8 mouse cellular contexts compared by ENCODE assay signal in genomic region chr12:70968141-70968790, GRCm38 (mm10). TPM values are rescaled to one million over a fixed set of nuclear protein-coding genes. Genes with fewer than 3 reads are reported as not detected.
DNase-seq lines count a peak whose midpoint lies in the region; ATAC-seq and TF ChIP-seq lines count a peak whose summit lies in the region.

No protein-coding gene starts in this region.

- H3K9ac ChIP-seq in forebrain, embryonic 13.5 days = peak overlapping the region; percentile 66
- H3K9ac ChIP-seq in liver, postnatal 0 days (replicated peaks) = peak overlapping the region; percentile 76
- peak overlapping the region; percentile 48 for H3K9ac ChIP-seq in neural tube, embryonic 14.5 days (replicated peaks; ENCODE audit: low read depth, low read length)

- under 1% methylated on average over 35 of the region's 35 CpGs for WGBS in forebrain, embryonic 13.5 days
- under 1% methylated on average over 35 of the region's 35 CpGs for WGBS in liver, postnatal 0 days (ENCODE audit: insufficient replicate concordance)
- WGBS in neural tube, embryonic 14.5 days = under 1% methylated on average over 35 of the region's 35 CpGs

- peaks cover 2% of the 10 kb centered on the region; the same call in 1 of the 2 replicates for H3K36me3 ChIP-seq in E14TG2a.4 (ENCODE audit: insufficient read depth, low read length)
- H3K36me3 ChIP-seq in forebrain, embryonic 13.5 days (ENCODE audit: poor library complexity, severe bottlenecking) = peaks cover 9% of the 10 kb centered on the region
- H3K36me3 ChIP-seq in liver, postnatal 0 days (replicated peaks; ENCODE audit: insufficient read depth, low read length) = no peaks in the 10 kb centered on the region
- peaks cover 6% of the 10 kb centered on the region; the same call in 1 of the 2 replicates for H3K36me3 ChIP-seq in neural tube, embryonic 14.5 days (ENCODE audit: control insufficient read depth, insufficient read depth, low read length)

- peak overlapping the region; percentile 64 for H3K4me2 ChIP-seq in forebrain, embryonic 13.5 days
- H3K4me2 ChIP-seq in liver, postnatal 0 days (ENCODE audit: low read depth, low read length) = peak overlapping the region; percentile 82
- H3K4me2 ChIP-seq in neural tube, embryonic 14.5 days (ENCODE audit: low read depth, low read length) = peak overlapping the region; percentile 63

- TF ChIP-seq CTCF in E14TG2a.4 (conservative IDR thresholded peaks at IDR 0.05; ENCODE audit: low read length) = peak; percentile 41; the same call in 1 of the 2 replicates
- peak; percentile 80 for TF ChIP-seq CTCF in liver, postnatal 0 days (IDR thresholded peaks at IDR 0.05; ENCODE audit: low read depth)

- H3K4me3 ChIP-seq in E14TG2a.4 (replicated peaks; ENCODE audit: low read length) = peak overlapping the region; percentile 85
- H3K4me3 ChIP-seq in forebrain, embryonic 13.5 days = peak overlapping the region; percentile 53
- peak overlapping the region; percentile 67 for H3K4me3 ChIP-seq in liver, postnatal 0 days (ENCODE audit: low read depth, low read length)
- H3K4me3 ChIP-seq in neural tube, embryonic 14.5 days (ENCODE audit: low read depth, low read length) = peak overlapping the region; percentile 49

- no peaks in the 10 kb centered on the region for H3K9me3 ChIP-seq in E14TG2a.4 (ENCODE audit: low read length)
- no peaks in the 10 kb centered on the region for H3K9me3 ChIP-seq in forebrain, embryonic 13.5 days (replicated peaks)
- no peaks in the 10 kb centered on the region for H3K9me3 ChIP-seq in liver, postnatal 0 days (ENCODE audit: low read length)
- H3K9me3 ChIP-seq in neural tube, embryonic 14.5 days (ENCODE audit: control insufficient read depth, low read length) = no peaks in the 10 kb centered on the region

- H3K27me3 ChIP-seq in E14TG2a.4 (ENCODE audit: insufficient read depth, low read length) = no peaks in the 10 kb centered on the region
- no peaks in the 10 kb centered on the region for H3K27me3 ChIP-seq in forebrain, embryonic 13.5 days
- H3K27me3 ChIP-seq in liver, postnatal 0 days (ENCODE audit: insufficient read depth, low read length) = no peaks in the 10 kb centered on the region
- H3K27me3 ChIP-seq in neural tube, embryonic 14.5 days (ENCODE audit: control insufficient read depth, insufficient read depth, low read length) = no peaks in the 10 kb centered on the region

- no peak for TF ChIP-seq EP300 in liver, postnatal 0 days (IDR thresholded peaks at IDR 0.05; ENCODE audit: low read depth)

- DNase-seq in c-Kit-positive CD71-positive TER-119-positive erythroid progenitor cells, embryonic 14.5 days (ENCODE audit: low spot score) = peak; percentile 69
- DNase-seq in heart, postnatal 10 days = peak; percentile 89
- DNase-seq in layer of hippocampus, adult 11-12 months (ENCODE audit: low spot score) = peak; percentile 82
- DNase-seq in liver, postnatal 0 days = peak; percentile 86
- peak; percentile 88 for DNase-seq in testis, postnatal 10 days (ENCODE audit: low spot score)

- ATAC-seq in forebrain, embryonic 13.5 days = peak; percentile 82
- ATAC-seq in liver, postnatal 0 days = peak; percentile 84
- ATAC-seq in neural tube, embryonic 14.5 days (ENCODE audit: low read depth) = peak; percentile 83

- intact Hi-C loops in heart, postnatal 10 days (cut with DNase I) = loop anchor here (5.0 kb wide), 1 partner anchor 169 kb away; the partner anchor contains the start of genes 2700049A03Rik and Timm9

- H3K27ac ChIP-seq in forebrain, embryonic 13.5 days = peak overlapping the region; percentile 87
- peak overlapping the region; percentile 91 for H3K27ac ChIP-seq in liver, postnatal 0 days (ENCODE audit: low read depth)
- H3K27ac ChIP-seq in neural tube, embryonic 14.5 days (ENCODE audit: low read depth, low read length) = peak overlapping the region; percentile 85

- H3K4me1 ChIP-seq in E14TG2a.4 (replicated peaks; ENCODE audit: low read depth, low read length) = peaks cover 16% of the 10 kb centered on the region
- H3K4me1 ChIP-seq in forebrain, embryonic 13.5 days = peaks cover 6% of the 10 kb centered on the region; the same call in 1 of the 2 replicates
- H3K4me1 ChIP-seq in liver, postnatal 0 days (ENCODE audit: insufficient read depth) = peaks cover 5% of the 10 kb centered on the region; the same call in 1 of the 2 replicates
- H3K4me1 ChIP-seq in neural tube, embryonic 14.5 days (ENCODE audit: control insufficient read depth, insufficient read depth, low read length) = peaks cover 4% of the 10 kb centered on the region; the same call in 1 of the 2 replicates

RNA-seq across cellular contexts. Expression of gene Psma3, which starts 6.2 kb away (rescaled TPM):
- polyA plus RNA-seq in forebrain, embryonic 13.5 days (2015; fragmentation: Nextera tagmentation; extraction: Ambion mirVana) = 640 and 646 TPM in 2 replicates
- total RNA-seq in heart, postnatal 10 days (2021) = 100 to 1,000 TPM; 238 to 252 TPM
- polyA plus RNA-seq in liver, postnatal 0 days (2015; fragmentation: Nextera tagmentation; extraction: Ambion mirVana) = 288 and 297 TPM in 2 replicates
- polyA plus RNA-seq in neural tube, embryonic 14.5 days (2014; fragmentation: Nextera tagmentation; extraction: Ambion mirVana) = 542 and 609 TPM in 2 replicates

RNA-seq across cellular contexts. Expression of gene Actr10, which starts 30.6 kb away (rescaled TPM):
- 272 and 281 TPM in 2 replicates for polyA plus RNA-seq in forebrain, embryonic 13.5 days (2015; fragmentation: Nextera tagmentation; extraction: Ambion mirVana)
- total RNA-seq in heart, postnatal 10 days (2021) = 100 to 1,000 TPM; 166 to 172 TPM
- polyA plus RNA-seq in liver, postnatal 0 days (2015; fragmentation: Nextera tagmentation; extraction: Ambion mirVana) = 108 and 109 TPM in 2 replicates
- 210 and 242 TPM in 2 replicates for polyA plus RNA-seq in neural tube, embryonic 14.5 days (2014; fragmentation: Nextera tagmentation; extraction: Ambion mirVana)

RNA-seq across cellular contexts. Expression of gene Arid4a, which starts 47.5 kb away (rescaled TPM):
- 51.1 and 52.0 TPM in 2 replicates for polyA plus RNA-seq in forebrain, embryonic 13.5 days (2015; fragmentation: Nextera tagmentation; extraction: Ambion mirVana)
- 10 to 100 TPM; 14.0 to 15.5 TPM for total RNA-seq in heart, postnatal 10 days (2021)
- 19.3 and 20.6 TPM in 2 replicates for polyA plus RNA-seq in liver, postnatal 0 days (2015; fragmentation: Nextera tagmentation; extraction: Ambion mirVana)
- polyA plus RNA-seq in neural tube, embryonic 14.5 days (2014; fragmentation: Nextera tagmentation; extraction: Ambion mirVana) = 44.9 and 45.0 TPM in 2 replicates

Comparison
In these comparisons a context has a peak if more than half of its experiments do, and no peak if none do; other contexts are left out.
1. Peak in every context shown above with its lines: DNase-seq, ATAC-seq, H3K4me3 ChIP-seq and H3K27ac ChIP-seq.